Mouse (Mus musculus) c-Kit-positive CD71-negative TER-119-negative erythroid progenitor cells, embryonic 14.5 days (primary cell): ENCODE results near the gene Pou1f1.
A peak's percentile ranks its signal among the peaks of the same experiment; 100 is the strongest.

Experiments
- DNase-seq: peaks from one replicate; pipeline ENCODE4 v3.0.0-alpha.2; 2013; ENCODE audit warnings: low read depth

The Pou1f1 gene

GRCm38 (mm10) chr16:65520211-65520610 is at the start of gene Pou1f1:
TSS of gene Pou1f1 (plus strand) at chr16:65520511.
- no peak for DNase-seq

- DNase-seq = no peak
These were observed 49.7 kb upstream of the Pou1f1 start for GRCm38 (mm10) chr16:65470650-65471049.

GRCm38 (mm10) chr16:65472472-65473001 is 47.8 kb upstream of the Pou1f1 start:
- no peak for DNase-seq

DNA sequence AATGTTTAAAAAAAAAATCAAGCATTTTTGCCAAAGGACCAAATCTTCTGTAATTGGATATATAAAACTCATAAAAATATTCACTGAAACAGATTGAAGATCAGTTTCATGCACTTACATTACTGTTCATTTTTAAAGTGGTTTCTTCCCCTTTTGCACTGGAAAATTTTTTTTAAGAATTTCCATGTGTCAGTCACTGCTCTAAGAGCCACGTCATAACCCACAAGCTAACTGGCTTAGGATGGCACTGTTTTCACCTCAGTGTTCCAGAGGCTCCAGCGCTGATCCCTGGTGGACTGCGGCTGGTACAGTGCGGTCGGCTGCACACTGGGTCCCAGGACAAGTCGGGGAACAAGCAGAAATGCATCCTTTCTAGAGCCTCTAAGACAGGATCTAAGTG is 34.6 kb upstream of the Pou1f1 start:
- DNase-seq = no peak

DNA sequence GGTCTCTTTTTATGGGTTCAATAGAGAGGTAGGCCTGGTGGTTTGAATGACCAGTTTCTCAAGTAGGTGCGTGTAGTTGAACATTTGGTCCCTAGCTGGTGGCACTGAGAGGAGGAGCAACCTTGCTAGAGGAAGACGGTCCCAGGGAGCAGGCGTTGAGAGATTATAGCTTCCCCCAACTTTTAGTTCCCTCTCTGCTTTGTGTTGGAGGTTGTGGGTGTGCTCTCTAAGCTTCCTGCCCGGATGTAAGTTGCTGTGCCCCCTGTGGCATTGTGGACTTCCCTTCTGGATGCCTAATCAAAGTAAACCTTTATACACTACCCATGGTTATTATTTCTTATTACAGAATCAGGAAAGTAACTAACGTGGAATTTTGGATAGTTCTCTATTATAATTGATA is 24.3 kb upstream of the Pou1f1 start:
- no peak for DNase-seq

DNA sequence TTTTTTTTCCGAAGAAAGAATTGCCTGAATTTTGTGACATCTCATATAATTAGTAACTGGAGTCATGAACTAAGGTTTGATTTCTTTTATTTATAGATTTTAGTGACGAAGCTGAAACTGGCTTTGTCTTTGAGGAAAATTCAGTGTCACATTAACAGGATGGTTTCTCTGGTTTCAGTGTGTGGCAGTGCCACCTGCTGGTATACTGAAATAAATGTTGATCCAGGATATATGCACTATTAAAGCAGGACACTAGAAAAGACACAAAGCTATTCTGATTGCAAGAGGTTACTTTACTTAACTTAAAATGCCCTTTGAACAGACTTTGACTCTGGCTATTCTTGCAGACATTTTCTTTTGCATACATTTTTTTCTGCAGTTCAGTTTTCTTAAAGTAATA is 23.3 kb upstream of the Pou1f1 start:
- peak; percentile 10 for DNase-seq

DNA sequence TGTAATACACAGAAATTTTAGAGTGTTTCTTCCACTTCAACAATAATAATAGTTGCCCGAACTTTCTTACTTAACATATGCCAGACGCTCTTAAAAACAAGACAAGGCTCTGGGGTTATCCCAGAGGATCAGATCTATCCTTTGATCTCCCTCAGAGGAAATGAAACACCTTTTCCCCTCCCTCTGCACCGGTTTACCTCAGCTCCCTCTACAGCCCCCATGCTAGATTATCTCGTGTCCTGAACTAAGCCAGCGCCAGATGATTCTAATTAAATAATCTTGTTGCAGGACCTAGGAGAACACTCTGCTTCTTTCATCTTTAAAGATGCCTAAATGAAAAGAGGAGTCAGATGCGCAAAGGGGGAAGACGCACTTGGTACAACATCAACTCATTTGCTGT is 6.1 kb upstream of the Pou1f1 start:
- no peak for DNase-seq

DNA sequence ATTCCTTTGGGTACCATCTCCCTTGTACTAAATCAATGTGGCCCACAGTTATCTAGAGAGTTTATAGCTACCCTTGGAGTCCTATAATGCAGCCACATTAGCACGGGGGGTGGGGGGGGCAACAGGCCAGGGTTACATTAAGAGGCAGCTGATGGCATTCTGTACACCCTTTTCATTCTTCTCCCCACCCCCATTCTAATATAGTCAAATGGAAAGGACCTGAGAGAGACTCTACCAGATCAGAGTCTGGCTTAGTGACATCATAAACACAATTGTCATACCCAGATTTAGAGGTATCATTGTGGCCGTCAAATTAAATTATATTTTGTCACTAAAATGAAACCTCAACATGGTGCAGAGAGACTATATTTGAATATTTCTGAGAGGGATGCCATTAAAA is 5.7 kb downstream of the Pou1f1 start:
- no peak for DNase-seq

- DNase-seq = no peak
These were observed 6.4 kb downstream of the Pou1f1 start for GRCm38 (mm10) chr16:65526695-65527094.

GRCm38 (mm10) chr16:65529589-65529988 is 9.3 kb downstream of the Pou1f1 start:
- no peak for DNase-seq

- DNase-seq = no peak
These were observed 11.4 kb downstream of the Pou1f1 start for GRCm38 (mm10) chr16:65531663-65532062.

GRCm38 (mm10) chr16:65533315-65533999 is 13.1 kb downstream of the Pou1f1 start:
- DNase-seq = peak; percentile 49

- no peak for DNase-seq
These were observed 23.5 kb downstream of the Pou1f1 start for GRCm38 (mm10) chr16:65543676-65544293.

DNA sequence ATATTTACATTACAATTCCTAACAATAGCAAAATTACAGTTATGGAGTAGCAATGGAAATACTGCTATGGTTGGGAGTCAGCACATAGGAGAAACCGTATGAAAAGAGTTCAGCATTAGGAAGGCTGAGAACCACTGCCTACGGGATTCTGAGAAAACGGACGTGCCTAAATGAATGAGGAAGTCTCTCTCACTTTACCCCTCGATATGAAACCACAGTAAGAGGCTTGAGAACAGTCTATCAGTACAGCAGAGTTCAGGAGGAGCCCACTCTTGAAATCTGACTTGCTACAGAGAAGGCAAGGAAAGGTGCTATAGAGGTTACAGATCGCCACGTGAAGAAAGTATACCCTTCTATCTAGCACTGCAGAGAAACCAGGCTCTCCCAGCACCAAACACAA is 28.6 kb downstream of the Pou1f1 start:
- no peak for DNase-seq

DNA sequence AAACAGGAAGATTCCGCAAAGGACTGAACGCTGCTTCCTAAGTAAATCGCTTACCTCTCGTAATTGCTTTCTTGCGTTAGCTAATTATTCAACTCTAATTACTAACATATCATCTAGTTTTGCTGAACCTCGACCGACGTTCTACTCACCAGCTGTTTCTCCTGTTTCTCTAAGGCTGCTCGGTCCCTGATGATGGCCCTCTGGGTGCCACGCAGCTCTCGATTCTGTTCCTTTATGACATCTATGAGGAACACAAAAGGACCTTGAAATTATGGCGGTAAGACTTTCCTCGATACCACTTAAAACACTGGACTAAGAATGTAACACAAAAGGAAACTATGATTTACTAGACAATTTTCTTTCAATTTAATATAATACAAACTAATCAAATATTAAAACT is 30.5 kb downstream of the Pou1f1 start:
- no peak for DNase-seq

DNA sequence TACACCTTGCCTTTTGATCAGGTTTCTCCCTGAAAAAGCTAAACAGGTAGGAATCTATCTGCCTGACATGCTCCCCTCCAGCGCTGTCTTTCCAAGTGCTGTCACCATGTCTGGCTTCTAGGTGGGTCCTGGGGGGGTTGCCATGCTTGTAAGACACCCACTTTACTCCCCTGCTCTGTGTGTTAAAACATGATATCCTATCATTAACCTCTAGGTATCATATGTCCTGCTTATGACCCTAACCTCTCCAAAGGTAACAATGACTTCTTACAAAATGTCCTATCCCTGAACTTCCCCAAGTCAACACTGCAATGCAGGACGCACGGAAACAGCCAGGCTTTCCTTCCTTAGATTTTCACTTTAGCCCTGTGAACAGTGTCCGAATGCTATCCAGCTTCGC is 34.0 kb downstream of the Pou1f1 start:
- DNase-seq = no peak

GRCm38 (mm10) chr16:65557369-65557768 is 37.1 kb downstream of the Pou1f1 start:
- no peak for DNase-seq

- no peak for DNase-seq
These were observed 39.3 kb downstream of the Pou1f1 start for GRCm38 (mm10) chr16:65559591-65559990.

DNA sequence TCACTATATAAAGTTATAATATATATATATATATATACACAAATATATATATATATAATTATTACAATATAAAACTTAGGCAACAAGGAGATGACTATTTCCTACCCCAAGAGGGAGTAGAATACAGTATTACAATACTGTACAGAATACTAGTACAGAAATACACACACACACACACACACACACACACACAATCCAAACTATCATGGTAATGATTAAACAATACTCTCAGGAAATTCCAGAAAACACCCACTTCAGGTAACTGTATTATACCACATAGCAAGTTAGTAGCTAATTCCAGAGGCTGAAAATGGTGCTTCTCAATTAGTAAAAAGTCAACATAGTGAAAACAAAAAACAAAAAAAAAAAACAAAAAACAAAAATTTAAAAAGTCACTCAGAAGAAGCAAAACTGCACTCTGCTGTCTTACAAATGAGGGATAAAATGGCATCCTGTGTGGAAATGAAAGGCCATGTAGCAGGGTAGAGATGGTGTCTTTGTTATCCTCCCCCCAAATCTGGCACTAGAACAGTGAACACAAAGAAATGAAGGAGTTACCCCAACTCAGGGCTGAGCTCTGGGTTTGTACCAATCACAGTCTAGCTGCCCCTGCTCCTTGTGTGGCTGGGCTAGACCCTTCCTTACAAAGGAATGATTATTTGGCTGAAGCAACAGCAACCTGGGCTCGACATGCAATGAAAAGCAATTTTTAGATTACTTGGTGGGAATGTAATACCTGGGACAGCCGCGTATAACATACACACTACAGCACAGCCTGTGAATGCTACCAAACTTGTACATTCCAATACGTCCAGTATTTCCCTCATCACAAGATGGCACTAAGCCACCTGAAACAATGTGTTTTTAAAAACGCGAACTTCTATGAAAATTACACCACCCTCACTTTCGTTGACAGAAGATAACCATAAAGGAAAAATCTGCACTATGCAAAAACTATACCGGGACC is 41.0 kb downstream of the Pou1f1 start:
- no peak for DNase-seq

DNA sequence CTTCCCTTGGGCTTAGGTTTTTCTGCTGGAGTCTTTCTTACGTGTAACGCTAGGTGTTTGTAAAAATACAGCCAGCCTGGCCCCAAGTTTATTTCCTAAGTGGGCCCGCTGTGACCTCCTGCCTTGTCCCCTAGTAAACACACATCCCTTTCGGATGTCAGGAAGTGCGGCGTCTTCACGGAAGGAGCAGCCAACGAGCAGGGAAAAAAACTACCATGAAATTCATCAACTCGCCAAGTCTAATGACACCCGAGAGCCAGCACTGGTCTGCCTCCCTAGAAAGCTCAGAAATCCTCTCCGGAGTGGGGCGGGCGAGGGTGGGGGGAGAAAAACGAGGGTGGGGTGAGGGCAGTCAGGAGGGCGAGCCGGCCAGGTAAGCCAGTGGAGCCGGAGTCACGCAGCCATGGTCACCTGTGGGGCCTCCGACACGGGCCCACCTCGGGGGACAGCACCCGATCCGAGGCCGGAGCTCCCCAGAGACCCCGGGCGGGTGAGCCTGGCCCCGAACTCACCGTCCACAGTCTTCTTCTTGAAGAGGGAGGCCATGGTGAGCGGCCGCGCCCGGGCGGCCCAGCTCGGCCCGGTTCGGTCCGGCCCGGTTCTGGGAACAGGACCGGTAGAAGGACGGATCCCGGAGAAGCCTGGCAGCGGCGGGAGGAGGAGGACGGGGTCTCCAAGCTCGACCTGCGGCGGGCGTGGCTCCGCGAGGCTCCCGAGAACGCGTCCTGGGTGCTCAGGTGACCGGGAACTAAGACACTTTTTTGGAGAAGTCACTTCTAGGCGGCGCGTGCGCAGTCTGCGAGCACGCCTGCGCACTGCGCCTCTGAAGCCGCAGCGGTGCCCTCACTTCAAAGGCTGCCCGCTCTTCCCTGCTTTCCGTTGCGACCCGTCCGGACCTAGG is 41.9 kb downstream of the Pou1f1 start, which contains the start of gene Chmp2b:
Gene Chmp2b (minus strand): TSS at position 764 of the 901 bp plus-strand sequence.
- peak; percentile 71 for DNase-seq

DNA sequence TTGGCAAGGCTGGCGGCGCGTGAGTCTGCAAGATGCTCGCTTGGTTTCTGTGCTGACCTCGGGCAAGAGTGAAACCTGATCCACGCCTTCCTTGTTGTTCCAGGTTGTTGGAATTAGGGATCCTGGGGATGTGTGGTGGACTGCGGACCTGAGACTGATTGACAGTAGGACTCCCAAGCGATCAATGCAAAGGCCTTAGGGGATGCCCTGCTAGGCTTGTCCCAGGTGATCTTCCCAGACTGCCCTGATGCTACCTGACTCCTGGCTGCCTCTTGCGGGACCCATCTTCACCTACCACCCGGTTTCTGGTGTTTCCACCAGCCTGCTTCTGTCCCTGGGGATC is 42.5 kb downstream of the Pou1f1 start:
- DNase-seq = no peak

GRCm38 (mm10) chr16:65564306-65564705 is 44.0 kb downstream of the Pou1f1 start:
- DNase-seq = no peak
